Mouse (Mus musculus): ENCODE data around the gene Pde4c.

Gene Pde4c

GRCm38 (mm10) chr8:70787941-70788667 is 64.6 kb downstream of the Pde4c start:
- DNase-seq (ENCODE audit: low spot score in 2 of 2): no peak

- DNase-seq (ENCODE audit: low spot score in 2 of 2): no peak
Observed at GRCm38 (mm10) chr8:70789046-70789445, 65.5 kb downstream of the Pde4c start.

DNA sequence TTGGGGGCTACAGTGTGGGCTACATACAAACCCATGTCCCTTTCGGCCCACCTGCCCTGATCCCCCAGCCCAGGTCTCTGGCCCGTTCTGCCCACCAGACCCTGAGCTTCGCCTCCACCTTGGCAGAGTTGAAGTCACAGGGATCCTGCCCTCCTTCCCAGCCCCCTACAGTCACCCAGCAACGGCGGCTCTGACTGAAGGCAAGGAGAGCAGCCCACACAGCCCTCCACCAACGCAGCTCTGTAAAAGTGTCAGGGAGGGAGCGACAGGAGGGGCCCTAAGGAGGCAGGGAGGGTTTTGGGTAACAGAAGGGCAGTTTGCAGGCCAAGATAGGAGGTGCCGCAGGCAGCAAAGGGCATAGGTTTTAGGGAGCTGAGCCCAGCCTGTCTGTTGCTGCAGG is 67.3 kb downstream of the Pde4c start:
- DNase-seq (ENCODE audit: low spot score in 2 of 2): peak in 1 of 2 experiments; percentile 63

GRCm38 (mm10) chr8:70791294-70791701 is 67.8 kb downstream of the Pde4c start:
- DNase-seq (ENCODE audit: low spot score in 2 of 2): no peak

- peak; percentile 94 for DNase-seq (ENCODE audit: low spot score in 2 of 2)
Observed at GRCm38 (mm10) chr8:70791975-70792691, 68.6 kb downstream of the Pde4c start.

GRCm38 (mm10) chr8:70792700-70793099 is 69.2 kb downstream of the Pde4c start:
- DNase-seq (ENCODE audit: low spot score in 2 of 2): peak in 1 of 2 experiments; percentile 78

- DNase-seq (ENCODE audit: low spot score in 2 of 2): no peak
Observed at GRCm38 (mm10) chr8:70794215-70794614, 70.7 kb downstream of the Pde4c start.

- no peak for DNase-seq (ENCODE audit: low spot score in 2 of 2)
Observed at GRCm38 (mm10) chr8:70795370-70795769, 71.8 kb downstream of the Pde4c start.

DNA sequence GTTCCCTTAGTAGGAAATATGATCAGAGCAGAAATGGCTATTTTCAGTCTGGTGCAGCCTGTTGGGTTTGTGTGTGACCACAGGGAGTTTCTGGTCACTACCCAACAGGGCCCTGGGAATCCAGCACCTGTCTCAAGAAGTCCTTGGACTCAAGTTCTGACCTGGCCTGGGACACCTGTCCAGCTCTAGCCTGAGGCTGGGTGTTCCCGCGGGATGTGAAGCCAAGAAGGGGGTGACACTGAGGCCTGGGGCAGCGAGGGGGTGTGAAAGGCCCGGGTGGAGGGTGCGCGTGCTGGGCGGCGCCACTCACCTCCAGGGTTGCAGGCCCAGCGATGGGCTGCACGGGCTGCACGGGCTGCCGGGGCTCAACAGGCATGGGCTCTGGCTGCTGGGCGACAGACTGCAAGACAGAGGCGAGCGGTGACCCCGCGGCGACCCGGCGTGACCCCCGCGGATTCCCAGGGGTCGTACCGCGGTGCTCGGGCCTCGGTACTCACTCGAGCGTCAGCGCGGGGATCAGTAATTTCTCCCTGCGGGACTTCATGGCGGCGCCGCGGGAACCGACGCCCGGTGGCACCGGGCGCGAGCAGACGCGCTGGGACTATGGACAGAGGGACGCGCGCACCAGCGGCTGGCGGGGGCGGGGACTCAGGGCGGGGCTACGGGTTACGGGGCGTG is 73.0 kb downstream of the Pde4c start:
- no peak for DNase-seq (ENCODE audit: low spot score in 2 of 2)

- DNase-seq (ENCODE audit: low spot score in 2 of 2): peak; percentile 87 to 92
Observed at GRCm38 (mm10) chr8:70797081-70798070, 73.9 kb downstream of the Pde4c start.

DNA sequence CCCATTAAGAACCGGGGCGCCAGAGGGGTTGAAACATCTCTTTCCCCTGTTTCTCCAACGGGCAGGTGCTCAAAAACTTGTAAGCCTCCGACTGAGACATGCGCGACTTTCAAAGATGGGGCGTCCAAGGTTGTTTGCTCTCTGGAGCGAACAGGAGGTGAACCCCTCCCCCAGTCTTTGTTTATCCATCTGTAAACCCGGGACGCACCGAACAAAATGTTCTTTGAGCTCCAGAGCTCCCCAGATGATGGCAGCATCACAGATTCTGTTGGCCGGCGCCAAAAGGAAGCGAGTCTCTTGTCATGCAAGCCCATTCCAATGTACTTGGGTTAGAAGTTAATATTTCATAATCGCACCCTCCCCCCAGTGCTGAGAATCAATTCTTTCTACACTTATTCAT is 74.8 kb downstream of the Pde4c start:
- DNase-seq (ENCODE audit: low spot score in 2 of 2): no peak

- DNase-seq (ENCODE audit: low spot score in 2 of 2): peak in 1 of 2 experiments; percentile 71
Observed at GRCm38 (mm10) chr8:70800648-70801047, 77.1 kb downstream of the Pde4c start.
